In the genomic region with DNA sequence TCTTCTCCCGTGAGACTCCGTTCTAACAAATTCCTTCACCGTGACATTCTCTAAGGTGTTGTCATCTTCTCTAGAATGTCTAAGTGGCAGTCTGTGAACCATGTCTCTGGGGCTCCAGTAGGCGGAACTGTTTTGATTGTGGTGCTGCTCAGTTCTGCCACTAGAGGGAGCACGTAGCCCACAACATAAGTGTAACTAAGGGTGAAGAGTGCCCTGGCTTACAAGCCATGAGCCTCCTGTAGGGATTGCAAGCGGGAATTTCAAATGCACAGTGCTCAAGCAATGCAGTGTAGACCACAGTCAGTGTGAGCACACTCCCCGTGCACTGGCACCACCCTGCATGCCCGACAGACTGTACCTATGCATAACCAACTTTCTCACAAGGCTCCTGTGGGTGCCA, we compare ENCODE assay signal across 8 mouse cellular contexts. TPM values are rescaled to one million over a fixed set of nuclear protein-coding genes. Genes with fewer than 3 reads are reported as not detected.
DNase-seq lines count a peak whose midpoint lies in the region; ATAC-seq and TF ChIP-seq lines count a peak whose summit lies in the region.

No protein-coding gene starts in this region.

- H3K4me2 ChIP-seq in embryonic facial prominence, embryonic 12.5 days (replicated peaks) = no peak overlapping the region
- H3K4me2 ChIP-seq in limb, embryonic 11.5 days (ENCODE audit: low read depth, severe bottlenecking) = no peak overlapping the region
- no peak overlapping the region for H3K4me2 ChIP-seq in midbrain, postnatal 0 days (ENCODE audit: low read depth, low read length, poor library complexity, severe bottlenecking)

- H3K36me3 ChIP-seq in embryonic facial prominence, embryonic 12.5 days = no peaks in the 10 kb centered on the region
- no peaks in the 10 kb centered on the region for H3K36me3 ChIP-seq in heart, adult 2 months (ENCODE audit: control insufficient read depth, insufficient read depth, low read length)
- no peaks in the 10 kb centered on the region for H3K36me3 ChIP-seq in limb, embryonic 11.5 days (ENCODE audit: control insufficient read depth, insufficient read depth, low read length)
- H3K36me3 ChIP-seq in midbrain, postnatal 0 days (ENCODE audit: insufficient read depth, low read length) = no peaks in the 10 kb centered on the region

- peak; percentile 96 for TF ChIP-seq EP300 in heart, adult 2 months (IDR thresholded peaks at IDR 0.05; ENCODE audit: insufficient read depth, low read depth, low read length)

- TF ChIP-seq CTCF in heart, adult 2 months (IDR thresholded peaks at IDR 0.05) = peak; percentile 97
- TF ChIP-seq CTCF in midbrain, postnatal 0 days (IDR thresholded peaks at IDR 0.05) = peak; percentile 99

- no peak overlapping the region for H3K9ac ChIP-seq in embryonic facial prominence, embryonic 12.5 days
- no peak overlapping the region for H3K9ac ChIP-seq in heart, adult 2 months (ENCODE audit: low read depth, low read length)
- no peak overlapping the region for H3K9ac ChIP-seq in limb, embryonic 11.5 days (ENCODE audit: low read length)
- no peak overlapping the region for H3K9ac ChIP-seq in midbrain, postnatal 0 days (replicated peaks; ENCODE audit: low read length, poor library complexity, severe bottlenecking)

- H3K79me2 ChIP-seq in heart, adult 2 months (replicated peaks; ENCODE audit: control insufficient read depth, insufficient read depth, low read length) = no peaks in the 10 kb centered on the region

- H3K27ac ChIP-seq in embryonic facial prominence, embryonic 12.5 days = no peak overlapping the region
- H3K27ac ChIP-seq in heart, adult 2 months = no peak overlapping the region
- no peak overlapping the region for H3K27ac ChIP-seq in limb, embryonic 11.5 days (replicated peaks; ENCODE audit: low read depth, low read length)
- no peak overlapping the region for H3K27ac ChIP-seq in midbrain, postnatal 0 days (ENCODE audit: low read depth, low read length)

- no peaks in the 10 kb centered on the region for H3K9me3 ChIP-seq in embryonic facial prominence, embryonic 12.5 days
- no peaks in the 10 kb centered on the region for H3K9me3 ChIP-seq in limb, embryonic 11.5 days (ENCODE audit: control insufficient read depth, low read length)
- H3K9me3 ChIP-seq in midbrain, postnatal 0 days (ENCODE audit: low read length) = no peaks in the 10 kb centered on the region

- H3K4me3 ChIP-seq in embryonic facial prominence, embryonic 12.5 days = no peak overlapping the region
- H3K4me3 ChIP-seq in heart, adult 2 months = no peak overlapping the region
- no peak overlapping the region for H3K4me3 ChIP-seq in limb, embryonic 11.5 days (ENCODE audit: low read depth, low read length)
- H3K4me3 ChIP-seq in midbrain, postnatal 0 days (ENCODE audit: low read depth, low read length) = no peak overlapping the region

- TF ChIP-seq POLR2A in heart, adult 2 months (IDR thresholded peaks at IDR 0.05; ENCODE audit: insufficient read depth, low read depth, low read length) = no peak

- WGBS in embryonic facial prominence, embryonic 12.5 days = 10% methylated on average over 8 of the region's 8 CpGs
- under 1% methylated on average over 8 of the region's 8 CpGs for WGBS in heart, adult 2 months
- 12% methylated on average over 8 of the region's 8 CpGs for WGBS in limb, embryonic 11.5 days
- 5% methylated on average over 8 of the region's 8 CpGs for WGBS in midbrain, postnatal 0 days

- intact Hi-C loops in heart, adult 2 months (cut with DNase I) = loop anchor here (2.0 to 10.0 kb wide), 4 partner anchors 322 to 880 kb away; no protein-coding TSS in a partner anchor

- peak; percentile 80 for DNase-seq in 416B (ENCODE audit: low read depth)
- peak; percentile 58 for DNase-seq in adrenal gland, postnatal 25 days
- peak; percentile 73 to 77 for DNase-seq in heart, adult 2 months
- DNase-seq in kidney, adult 8-10 months = peak; percentile 76 to 86
- peak; percentile 89 for DNase-seq in limb, embryonic 11.5 days (ENCODE audit: low spot score)
- DNase-seq in midbrain, postnatal 0 days (ENCODE audit: low spot score) = peak; percentile 94
- DNase-seq in spleen, postnatal 14 days (ENCODE audit: low spot score in 2 of 2) = peak; percentile 24 to 45

- peak; percentile 62; the same call in 1 of the 2 replicates for ATAC-seq in embryonic facial prominence, embryonic 12.5 days (ENCODE audit: insufficient number of reproducible peaks, insufficient read depth, low FRiP score, low TSS enrichment)
- ATAC-seq in limb, embryonic 11.5 days (ENCODE audit: insufficient number of reproducible peaks, low FRiP score, low TSS enrichment, low read depth) = peak; percentile 57; the same call in 1 of the 2 replicates
- peak; percentile 71 for ATAC-seq in midbrain, postnatal 0 days (ENCODE audit: low FRiP score)

- no peaks in the 10 kb centered on the region for H3K27me3 ChIP-seq in embryonic facial prominence, embryonic 12.5 days
- no peaks in the 10 kb centered on the region for H3K27me3 ChIP-seq in heart, adult 2 months (ENCODE audit: control insufficient read depth, insufficient read depth, low read length)
- H3K27me3 ChIP-seq in limb, embryonic 11.5 days (ENCODE audit: control insufficient read depth, insufficient read depth, low read length) = no peaks in the 10 kb centered on the region
- H3K27me3 ChIP-seq in midbrain, postnatal 0 days (ENCODE audit: insufficient read depth, low read length) = no peaks in the 10 kb centered on the region

- H3K4me1 ChIP-seq in embryonic facial prominence, embryonic 12.5 days = no peaks in the 10 kb centered on the region
- H3K4me1 ChIP-seq in heart, adult 2 months (ENCODE audit: control insufficient read depth, insufficient read depth, low read length) = peaks cover 1% of the 10 kb centered on the region; the same call in 1 of the 2 replicates
- no peaks in the 10 kb centered on the region for H3K4me1 ChIP-seq in limb, embryonic 11.5 days (ENCODE audit: control insufficient read depth, insufficient read depth, low read length)
- no peaks in the 10 kb centered on the region for H3K4me1 ChIP-seq in midbrain, postnatal 0 days (ENCODE audit: insufficient read depth, low read length)

RNA-seq across cellular contexts. Expression of gene Arl4c, which starts 43.2 kb away (rescaled TPM):
- 11.0 and 12.0 TPM in 2 replicates for total RNA-seq in adrenal gland, postnatal 25 days (2021)
- 17.5 and 17.9 TPM in 2 replicates for polyA plus RNA-seq in embryonic facial prominence, embryonic 12.5 days (2016; fragmentation: Nextera tagmentation; extraction: Ambion mirVana)
- total RNA-seq in heart, adult 2 months (2021) = 1 to 10 TPM; 4.5 to 4.9 TPM
- 3.4 and 3.6 TPM in 2 replicates for polyA plus RNA-seq in heart, adult 2 months (2012; rRNA removed)
- 3.3 and 4.7 TPM in 2 replicates for polyA plus RNA-seq in limb, embryonic 11.5 days (2014; fragmentation: Nextera tagmentation; extraction: Ambion mirVana)
- 101 and 115 TPM in 2 replicates for total RNA-seq in midbrain, postnatal 0 days (2014; rRNA removed)
- polyA plus RNA-seq in midbrain, postnatal 0 days (2015; fragmentation: Nextera tagmentation; extraction: Ambion mirVana) = 44.4 and 47.4 TPM in 2 replicates

Comparison
In these comparisons a context has a peak if more than half of its experiments do, and no peak if none do; other contexts are left out.
1. DNase-seq: peak in every context shown above with its lines; median percentile 94 in midbrain, postnatal 0 days; 89 in limb, embryonic 11.5 days; 81 in kidney, adult 8-10 months; 80 in 416B; 75 in heart, adult 2 months; 58 in adrenal gland, postnatal 25 days; 34 in spleen, postnatal 14 days.